In the genomic region with DNA sequence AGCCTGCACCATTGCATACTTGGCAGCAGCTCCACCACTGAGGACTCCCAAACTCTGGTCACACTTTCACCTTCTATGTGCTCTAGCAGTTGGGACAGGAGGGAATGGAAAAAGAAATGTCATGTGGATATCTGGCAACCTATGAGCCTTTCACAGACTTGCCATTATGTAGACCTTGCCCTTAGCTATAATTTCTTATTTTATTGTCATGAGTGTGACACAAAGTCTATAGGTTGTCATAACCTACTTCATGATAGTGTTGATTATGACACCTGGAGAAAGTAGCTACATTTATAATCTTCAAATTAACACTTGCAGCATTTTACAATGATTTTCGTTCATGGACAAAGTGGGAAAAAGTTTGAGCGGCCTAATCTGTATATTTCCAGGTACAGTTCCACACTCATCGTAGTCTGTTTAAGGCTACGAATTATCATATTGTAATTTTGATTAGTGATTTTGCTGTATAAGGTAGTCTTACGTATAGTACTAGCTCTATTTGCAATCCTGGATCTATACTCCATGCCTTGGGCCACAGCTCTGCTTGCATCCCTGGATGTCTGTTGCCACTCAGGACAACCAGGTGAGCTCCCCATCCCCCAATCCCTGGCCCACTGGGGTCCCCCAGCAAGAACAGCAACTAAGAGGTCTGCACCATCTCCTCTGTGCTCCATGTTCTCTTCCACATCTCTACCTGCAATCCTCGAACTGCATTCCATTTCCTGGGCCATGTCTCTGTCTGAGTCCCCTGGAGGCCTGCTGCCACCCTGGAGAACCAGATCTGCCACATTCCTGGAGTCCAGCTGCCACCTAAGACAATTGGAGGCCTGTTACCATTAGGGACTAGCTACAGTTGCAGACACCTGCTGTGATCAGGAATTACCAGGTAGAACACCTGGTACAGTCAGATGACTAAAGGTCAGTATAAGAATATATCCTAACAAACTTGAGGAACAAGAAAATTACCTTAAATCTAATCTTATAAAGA, we compare ENCODE assay signal across 19 mouse cellular contexts.
DNase-seq lines count a peak whose midpoint lies in the region; ATAC-seq lines count a peak whose summit lies in the region.
"Had no signal": no experiment of that assay in that cellular context is flagged by ENCODE, and none has a peak within 500 bp of the region (broad histone marks: within the 10 kb centered on the region; RNA-seq: fewer than 3 reads in every experiment).

No protein-coding gene starts in this region.

- DNase-seq in kidney, adult 11 months = no peak
- DNase-seq in R1 (ENCODE audit: low read depth, low spot score) = peak; percentile 57
- DNase-seq in forelimb bud, embryonic 11.5 days (ENCODE audit: low read depth, low spot score) = peak; percentile 12
- DNase-seq in large intestine, adult 2 months (ENCODE audit: low read depth, low spot score) = peak; percentile 13
- no peak for DNase-seq in urinary bladder, postnatal 14 days (ENCODE audit: low spot score)
- DNase-seq: adrenal gland, postnatal 10 days; B cell, adult 2 months; cerebellum, adult 9-10 months; liver, embryonic 13.5 days; midbrain, embryonic 14.5 days; right cerebral cortex, adult 18-20 months; thymus, postnatal 14 days had no signal

- H3K9me3 ChIP-seq in kidney, embryonic 15.5 days (replicated peaks) = no peaks in the 10 kb centered on the region
- H3K9me3 ChIP-seq: embryonic facial prominence, embryonic 15.5 days; forebrain, embryonic 10.5 days; limb, embryonic 13.5 days; liver, embryonic 13.5 days; lung, embryonic 15.5 days; neural tube, embryonic 13.5 days had no signal

- H3K36me3 ChIP-seq in kidney, embryonic 15.5 days = no peaks in the 10 kb centered on the region
- H3K36me3 ChIP-seq: embryonic facial prominence, embryonic 15.5 days; forebrain, embryonic 10.5 days; limb, embryonic 13.5 days; liver, embryonic 13.5 days; lung, embryonic 15.5 days; neural tube, embryonic 13.5 days had no signal

- no peak overlapping the region for H3K9ac ChIP-seq in kidney, embryonic 15.5 days
- H3K9ac ChIP-seq: embryonic facial prominence, embryonic 15.5 days; limb, embryonic 13.5 days; liver, embryonic 13.5 days; lung, embryonic 15.5 days; neural tube, embryonic 13.5 days had no signal

- H3K4me2 ChIP-seq in kidney, embryonic 15.5 days = no peak overlapping the region
- H3K4me2 ChIP-seq: embryonic facial prominence, embryonic 15.5 days; limb, embryonic 13.5 days; liver, embryonic 13.5 days; lung, embryonic 15.5 days; neural tube, embryonic 13.5 days had no signal

- H3K4me1 ChIP-seq in kidney, embryonic 15.5 days = no peaks in the 10 kb centered on the region
- H3K4me1 ChIP-seq: embryonic facial prominence, embryonic 15.5 days; forebrain, embryonic 10.5 days; limb, embryonic 13.5 days; liver, embryonic 13.5 days; lung, embryonic 15.5 days; neural tube, embryonic 13.5 days had no signal

- no peaks in the 10 kb centered on the region for H3K27me3 ChIP-seq in kidney, embryonic 15.5 days
- H3K27me3 ChIP-seq: embryonic facial prominence, embryonic 15.5 days; limb, embryonic 13.5 days; liver, embryonic 13.5 days; lung, embryonic 15.5 days; neural tube, embryonic 13.5 days had no signal

- H3K4me3 ChIP-seq in kidney, embryonic 15.5 days (replicated peaks) = no peak overlapping the region
- H3K4me3 ChIP-seq: embryonic facial prominence, embryonic 15.5 days; forebrain, embryonic 10.5 days; limb, embryonic 13.5 days; liver, embryonic 13.5 days; lung, embryonic 15.5 days; neural tube, embryonic 13.5 days had no signal

- 89% methylated on average over 6 of the region's 6 CpGs for WGBS in kidney, embryonic 15.5 days
- WGBS in large intestine, adult 2 months = 66% methylated on average over 6 of the region's 6 CpGs

- no peak overlapping the region for H3K27ac ChIP-seq in kidney, embryonic 15.5 days
- H3K27ac ChIP-seq: embryonic facial prominence, embryonic 15.5 days; forebrain, embryonic 10.5 days; limb, embryonic 13.5 days; liver, embryonic 13.5 days; lung, embryonic 15.5 days; neural tube, embryonic 13.5 days had no signal

- ATAC-seq in kidney, embryonic 15.5 days (replicated peaks; ENCODE audit: low FRiP score) = peak; percentile 71; the same call in 1 of the 2 replicates
- no peak for ATAC-seq in frontal cortex, adult (ENCODE audit: low TSS enrichment)

Comparison
In these comparisons a context has a peak if more than half of its experiments do, and no peak if none do; other contexts are left out.
1. DNase-seq: peak in R1 (single experiment), forelimb bud, embryonic 11.5 days (single experiment) and large intestine, adult 2 months (single experiment); none in kidney, adult 11 months (single experiment) and urinary bladder, postnatal 14 days (single experiment).